Comparison of ENCODE assay signal across 1 mouse cellular context in the genomic region with DNA sequence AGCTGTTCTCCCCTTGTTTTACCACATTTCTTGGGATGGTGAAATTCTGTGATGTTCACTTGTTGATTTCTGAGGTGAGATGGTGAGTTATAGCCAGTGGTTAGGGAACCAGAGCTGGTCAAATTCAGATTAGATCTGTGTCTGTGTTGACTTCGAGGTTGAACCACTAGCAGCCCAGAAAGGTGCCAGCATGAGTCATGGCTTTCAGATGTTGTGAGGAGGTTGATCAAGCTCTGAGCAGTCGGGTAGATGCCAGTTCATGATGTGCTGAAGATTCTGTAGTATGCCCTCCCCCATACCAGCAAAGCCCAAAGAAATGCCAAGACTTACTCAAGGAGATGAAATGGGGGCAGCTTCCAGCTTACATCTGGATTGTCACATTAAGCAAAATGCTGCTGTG.
TF ChIP-seq lines count a peak whose summit lies in the region.

No protein-coding gene starts in this region.

TF ChIP-seq in MEL, 35 proteins besides CTCF, POLR2A, EP300 and RAD21 (continued from another document):
- TF ChIP-seq CHD2 (IDR thresholded peaks at IDR 0.05; ENCODE audit: low read length): no peak
- no peak for TF ChIP-seq HCFC1 (IDR thresholded peaks at IDR 0.05; ENCODE audit: low read depth, low read length)
- TF ChIP-seq ZNF384 (IDR thresholded peaks at IDR 0.05; ENCODE audit: low read depth, low read length): no peak
- TF ChIP-seq MAX (IDR thresholded peaks at IDR 0.05; ENCODE audit: low read length): no peak
- no peak for TF ChIP-seq GATA1 (IDR thresholded peaks at IDR 0.05; ENCODE audit: low read depth, low read length)
- no peak for TF ChIP-seq NELFE (IDR thresholded peaks at IDR 0.05; ENCODE audit: low read depth, low read length)
- TF ChIP-seq KAT2A (conservative IDR thresholded peaks at IDR 0.05; ENCODE audit: low read depth, low read length): no peak
- TF ChIP-seq RCOR1 (IDR thresholded peaks at IDR 0.05; ENCODE audit: low read depth, low read length): no peak
- TF ChIP-seq BHLHE40 (IDR thresholded peaks at IDR 0.05; ENCODE audit: borderline replicate concordance, low read depth, low read length): no peak
- no peak for TF ChIP-seq ZKSCAN1 (IDR thresholded peaks at IDR 0.05; ENCODE audit: low read depth, low read length)
- TF ChIP-seq MEF2A (IDR thresholded peaks at IDR 0.05; ENCODE audit: extremely low read depth, insufficient replicate concordance, low read depth, low read length, poor library complexity, severe bottlenecking): no peak
- TF ChIP-seq TCF12 (IDR thresholded peaks at IDR 0.05; ENCODE audit: low read depth, low read length): no peak
- TF ChIP-seq NRF1 (IDR thresholded peaks at IDR 0.05; ENCODE audit: insufficient read depth, low read depth, low read length, poor library complexity, severe bottlenecking): no peak
- no peak for TF ChIP-seq MAZ (IDR thresholded peaks at IDR 0.05; ENCODE audit: low read depth, low read length)
- TF ChIP-seq USF1 (IDR thresholded peaks at IDR 0.05; ENCODE audit: low read depth, low read length): no peak
